Mouse (Mus musculus) heart, embryonic 13.5 days (tissue): ENCODE results near the gene Psmg3. TPM values are rescaled to one million over a fixed set of nuclear protein-coding genes. Genes with fewer than 3 reads are reported as not detected.
A peak's percentile ranks its signal among the peaks of the same experiment; 100 is the strongest.

Experiments used
- ATAC-seq: fragments of 200-750 bp; cut with Nextera tagmentation; 2 replicates; pipeline ENCODE4 v1.8.0; 2017; ENCODE audit warnings: moderate TSS enrichment; ENCODE audit not compliant: insufficient number of reproducible peaks, low FRiP score, low TSS enrichment; ENCODE audit errors: extremely low read depth
- H3K27ac ChIP-seq: fragments of 300-500 bp; sonication (generic); replicated peaks from 2 replicates; pipeline ENCODE4 v1.5.1; 2015; ENCODE audit warnings: moderate library complexity, mild to moderate bottlenecking, inconsistent platforms
- H3K27me3 ChIP-seq: fragments of 300-500 bp; sonication (generic); replicated peaks from 2 replicates; pipeline ENCODE4 v1.6.1; 2015; ENCODE audit warnings: mild to moderate bottlenecking, inconsistent platforms
- H3K36me3 ChIP-seq: fragments of 300-500 bp; sonication (generic); 2 replicates; pipeline ENCODE4 v1.6.1; 2015; ENCODE audit warnings: mild to moderate bottlenecking, inconsistent platforms
- H3K4me1 ChIP-seq: fragments of 300-500 bp; sonication (generic); 2 replicates; pipeline ENCODE4 v1.6.1; 2015; ENCODE audit warnings: inconsistent platforms
- H3K4me2 ChIP-seq: fragments of 300-500 bp; sonication (generic); 2 replicates; pipeline ENCODE4 v1.6.1; 2015; ENCODE audit warnings: inconsistent platforms, mild to moderate bottlenecking, moderate library complexity
- H3K4me3 ChIP-seq: fragments of 300-500 bp; sonication (generic); 2 replicates; pipeline ENCODE4 v1.5.1; 2015; ENCODE audit warnings: moderate library complexity, mild to moderate bottlenecking, inconsistent platforms
- H3K9ac ChIP-seq: fragments of 300-500 bp; sonication (generic); 2 replicates; pipeline ENCODE4 v1.6.1; 2015; ENCODE audit warnings: inconsistent platforms, mild to moderate bottlenecking, moderate library complexity
- H3K9me3 ChIP-seq: fragments of 300-500 bp; sonication (generic); 2 replicates; pipeline ENCODE4 v1.6.1; 2016; ENCODE audit warnings: inconsistent platforms
- WGBS: fragments of 180-500 bp; shearing (Covaris S2); methylation state at CpG from one replicate; pipeline ENCODE4 v1.1.7; 2015; ENCODE audit warnings: mixed read lengths; 5-methylcytosine and 5-hydroxymethylcytosine counted together
- polyA plus RNA-seq: library from polyadenylated mRNA; unstranded; fragments of >200 nt; fragmentation: Nextera tagmentation; extraction: Ambion mirVana; gene quantifications from 2 replicates; pipeline ENCODE4 v1.2.1, GENCODE M21; 2015

The Psmg3 gene
- polyA plus RNA-seq, 1 experiment from 2014 or later: 41.3 TPM

- 65% methylated on average over 13 of the region's 13 CpGs for WGBS
- Histone ChIP-seq H3K4me1 (peaks cover 11% of the 10 kb centered on the region), H3K27ac (no peak overlapping the region)
These were observed 2.7 kb upstream of the Psmg3 start for GRCm38 (mm10) chr5:139829384-139829783.

GRCm38 (mm10) chr5:139827593-139827992 lies 908 bp upstream of the Psmg3 start:
- H3K9ac ChIP-seq: no peak overlapping the region
- no peak overlapping the region for H3K4me2 ChIP-seq

More at GRCm38 (mm10) chr5:139829384-139829783, 2.7 kb upstream of the Psmg3 start:
- Histone ChIP-seq H3K27me3 (peaks cover 19% of the 10 kb centered on the region), H3K4me2 (no peak overlapping the region), H3K9me3 (no peaks in the 10 kb centered on the region), H3K9ac (no peak overlapping the region), H3K4me3 (no peak overlapping the region), H3K36me3 (peaks cover 4% of the 10 kb centered on the region)
- no peak for ATAC-seq

GRCm38 (mm10) chr5:139825947-139826346 lies 738 bp downstream of the Psmg3 start:
- H3K4me2 ChIP-seq: peak overlapping the region; percentile 77
- peaks cover 11% of the 10 kb centered on the region for H3K4me1 ChIP-seq
- 0 out of 2 replicates have a peak, but pooled peaks cover 11% of the 10 kb centered on the region for H3K27me3 ChIP-seq
- ATAC-seq: no peak
- no peak overlapping the region for H3K27ac ChIP-seq
- H3K9ac ChIP-seq: peak overlapping the region; percentile 94
- no peaks in the 10 kb centered on the region for H3K9me3 ChIP-seq
- H3K4me3 ChIP-seq: peak overlapping the region; percentile 96
- H3K36me3 ChIP-seq: peaks cover 35% of the 10 kb centered on the region
- 43% methylated on average over 11 of the region's 11 CpGs for WGBS

More at GRCm38 (mm10) chr5:139827593-139827992, 908 bp upstream of the Psmg3 start:
- peaks cover 11% of the 10 kb centered on the region for H3K4me1 ChIP-seq
- H3K27ac ChIP-seq: no peak overlapping the region
- peaks cover 11% of the 10 kb centered on the region; the same call in 1 of the 2 replicates for H3K27me3 ChIP-seq
- no peaks in the 10 kb centered on the region for H3K9me3 ChIP-seq
- peaks cover 19% of the 10 kb centered on the region for H3K36me3 ChIP-seq
- ATAC-seq: no peak
- 88% methylated on average over 1 of the region's 1 CpGs for WGBS
- H3K4me3 ChIP-seq: no peak overlapping the region

DNA sequence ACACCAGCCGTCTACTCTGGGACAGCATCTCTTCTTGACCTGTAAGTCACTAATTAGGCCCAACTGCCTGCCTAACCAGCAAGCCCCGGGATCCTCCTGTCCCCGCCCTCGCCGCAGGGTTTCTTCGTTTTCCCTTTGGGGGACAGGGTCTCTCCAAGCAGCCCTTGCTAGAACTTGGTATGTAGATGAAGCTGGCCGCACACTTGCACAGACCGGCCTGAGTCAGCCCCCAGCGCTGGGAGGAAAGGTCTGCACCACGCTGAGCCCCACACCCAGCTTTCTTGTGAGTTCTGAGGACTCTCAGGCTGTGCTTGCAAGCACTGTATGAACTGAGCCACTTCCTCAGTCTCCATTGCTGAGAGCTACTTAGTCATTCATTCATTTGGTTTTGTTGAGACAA lies 2.2 kb downstream of the Psmg3 start:
- Histone ChIP-seq H3K36me3 (peaks cover 35% of the 10 kb centered on the region), H3K4me1 (peaks cover 11% of the 10 kb centered on the region), H3K27me3 (0 out of 2 replicates have a peak, but pooled peaks cover 9% of the 10 kb centered on the region), H3K27ac (no peak overlapping the region), H3K4me2 (no peak overlapping the region), H3K9ac (no peak overlapping the region), H3K4me3 (no peak overlapping the region), H3K9me3 (no peaks in the 10 kb centered on the region)
- no peak for ATAC-seq
- WGBS: 92% methylated on average over 10 of the region's 10 CpGs

- WGBS: 73% methylated on average over 12 of the region's 12 CpGs
- ATAC-seq: no peak
- no peak overlapping the region for H3K9ac ChIP-seq
These were observed 4.9 kb downstream of the Psmg3 start for GRCm38 (mm10) chr5:139821466-139822459.

GRCm38 (mm10) chr5:139819538-139820181 lies 7.0 kb downstream of the Psmg3 start, which contains the start of gene Tmem184a:
Gene Tmem184a, minus strand, starts transcription at chr5:139819917.
- H3K27ac ChIP-seq: no peak within 1 kb of the TSS
- 80% methylated on average over 9 of the region's 9 CpGs for WGBS
- no peak for ATAC-seq

More at GRCm38 (mm10) chr5:139821466-139822459, 4.9 kb downstream of the Psmg3 start:
- Histone ChIP-seq H3K27me3 (no peaks in the 10 kb centered on the region), H3K4me3 (no peak overlapping the region), H3K9me3 (no peaks in the 10 kb centered on the region), H3K27ac (no peak overlapping the region), H3K4me2 (no peak overlapping the region), H3K4me1 (peaks cover 11% of the 10 kb centered on the region), H3K36me3 (peaks cover 35% of the 10 kb centered on the region)

GRCm38 (mm10) chr5:139818801-139819200 lies 7.9 kb downstream of the Psmg3 start:
- H3K27me3 ChIP-seq: peaks cover 17% of the 10 kb centered on the region

More at GRCm38 (mm10) chr5:139819538-139820181, 7.0 kb downstream of the Psmg3 start, which contains the start of gene Tmem184a:
- no peak within 1 kb of the TSS for H3K4me2 ChIP-seq
- no peaks in the 10 kb centered on the region for H3K9me3 ChIP-seq
- H3K4me3 ChIP-seq: no peak within 1 kb of the TSS
- H3K4me1 ChIP-seq: peaks cover 12% of the 10 kb centered on the region
- H3K36me3 ChIP-seq: peaks cover 34% of the 10 kb centered on the region
- H3K27me3 ChIP-seq: peaks cover 8% of the 10 kb centered on the region
- H3K9ac ChIP-seq: no peak within 1 kb of the TSS

DNA sequence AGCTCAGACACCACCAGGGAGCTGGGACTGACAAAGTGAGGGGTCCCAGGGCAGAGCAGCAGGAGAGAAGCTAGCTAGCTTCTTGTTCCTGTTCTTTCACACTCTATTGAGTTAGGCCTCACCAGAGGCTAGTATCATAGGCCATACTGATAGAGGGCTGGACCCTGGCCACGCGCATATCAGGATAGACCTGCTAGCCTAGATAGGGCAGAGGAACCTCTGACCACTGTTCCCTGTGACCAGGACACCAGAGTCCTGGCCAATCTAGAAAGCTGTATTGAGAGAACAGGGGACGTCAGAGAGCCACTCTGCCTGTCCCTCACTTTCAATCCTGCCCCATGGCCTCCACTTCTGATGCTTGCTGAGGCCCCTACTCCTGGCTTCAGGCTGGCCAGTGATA lies 8.6 kb downstream of the Psmg3 start:
- 63% methylated on average over 3 of the region's 3 CpGs for WGBS

More at GRCm38 (mm10) chr5:139818801-139819200, 7.9 kb downstream of the Psmg3 start:
- Histone ChIP-seq H3K4me1 (peaks cover 12% of the 10 kb centered on the region), H3K4me3 (no peak overlapping the region), H3K4me2 (no peak overlapping the region), H3K36me3 (peaks cover 28% of the 10 kb centered on the region), H3K27ac (no peak overlapping the region), H3K9me3 (no peaks in the 10 kb centered on the region), H3K9ac (no peak overlapping the region)
- no peak for ATAC-seq
- 42% methylated on average over 4 of the region's 4 CpGs for WGBS

DNA sequence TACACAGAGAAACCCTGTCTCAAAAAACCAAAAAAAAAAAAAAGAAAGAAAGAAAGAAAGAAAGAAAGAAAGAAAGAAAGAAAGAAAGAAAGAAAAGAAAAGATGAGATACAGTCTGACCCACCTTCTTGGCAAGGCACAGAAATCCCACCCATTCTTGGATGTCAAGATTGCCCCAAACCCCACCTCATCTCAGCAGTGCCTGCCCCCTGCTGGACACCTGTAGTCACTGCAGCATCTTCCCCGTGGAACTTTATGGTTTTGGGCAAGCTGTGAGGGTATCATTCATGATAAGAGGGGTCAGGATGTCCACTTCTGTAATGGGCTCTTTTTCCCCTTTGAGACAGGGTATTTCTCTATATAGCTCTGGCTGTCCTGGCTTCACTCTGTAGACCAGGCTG lies 9.4 kb downstream of the Psmg3 start:
- Histone ChIP-seq H3K4me1 (peaks cover 17% of the 10 kb centered on the region), H3K27ac (no peak overlapping the region), H3K9me3 (no peaks in the 10 kb centered on the region), H3K27me3 (peaks cover 32% of the 10 kb centered on the region), H3K4me2 (no peak overlapping the region), H3K4me3 (no peak overlapping the region), H3K9ac (no peak overlapping the region), H3K36me3 (peaks cover 13% of the 10 kb centered on the region)
- WGBS: 0% methylated on average over 1 of the region's 1 CpGs
- no peak for ATAC-seq

More for the DNA sequence above, 8.6 kb downstream of the Psmg3 start:
- Histone ChIP-seq H3K9ac (no peak overlapping the region), H3K4me2 (no peak overlapping the region), H3K36me3 (peaks cover 21% of the 10 kb centered on the region), H3K4me3 (no peak overlapping the region), H3K9me3 (no peaks in the 10 kb centered on the region), H3K4me1 (peaks cover 14% of the 10 kb centered on the region), H3K27me3 (peaks cover 25% of the 10 kb centered on the region), H3K27ac (no peak overlapping the region)
- ATAC-seq: no peak

DNA sequence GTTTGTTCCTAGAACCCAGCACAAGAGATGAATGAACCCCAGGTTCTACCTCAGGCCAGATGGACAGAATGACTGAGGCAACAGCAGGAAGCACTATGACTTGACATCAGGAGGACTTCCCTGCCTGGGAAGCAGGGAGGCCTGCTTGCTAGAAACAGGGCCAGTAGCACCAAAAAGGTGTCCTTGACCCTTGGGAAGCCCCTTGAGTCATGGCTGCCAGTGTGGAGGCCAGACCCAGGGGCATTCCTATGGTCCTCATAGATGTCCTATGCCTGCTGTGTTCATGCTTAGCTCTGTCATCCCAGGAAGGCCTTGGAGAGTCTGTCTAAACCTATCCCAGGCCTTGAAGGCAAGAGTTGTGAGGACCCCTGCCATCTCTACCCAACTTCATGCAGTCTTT lies 10.2 kb downstream of the Psmg3 start:
- Histone ChIP-seq H3K36me3 (peaks cover 4% of the 10 kb centered on the region), H3K4me1 (peaks cover 24% of the 10 kb centered on the region), H3K4me2 (no peak overlapping the region), H3K9ac (no peak overlapping the region), H3K27me3 (peaks cover 32% of the 10 kb centered on the region), H3K9me3 (no peaks in the 10 kb centered on the region), H3K27ac (no peak overlapping the region), H3K4me3 (no peak overlapping the region)
- no peak for ATAC-seq

DNA sequence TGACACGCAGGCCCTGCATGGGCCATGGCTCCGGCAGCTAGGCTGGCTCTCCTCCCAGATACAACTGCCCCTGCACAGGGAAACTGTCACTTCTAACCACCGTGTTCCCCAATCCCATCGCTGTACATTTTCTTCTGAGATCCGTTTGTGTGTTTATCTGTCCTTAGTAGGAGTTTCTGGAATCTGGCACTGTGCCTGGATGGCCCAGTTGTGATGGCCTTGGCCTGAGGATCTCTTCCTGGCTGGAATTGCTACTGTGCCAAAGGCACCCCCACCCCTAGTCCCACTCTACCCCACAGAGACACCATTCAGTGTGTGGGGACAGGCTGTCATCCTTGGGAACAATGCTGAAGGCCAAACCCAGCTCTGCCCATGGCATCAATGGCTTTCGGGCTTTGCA lies 10.7 kb downstream of the Psmg3 start:
- Histone ChIP-seq H3K27ac (no peak overlapping the region; the same call in 1 of the 2 replicates), H3K9me3 (no peaks in the 10 kb centered on the region), H3K4me2 (no peak overlapping the region), H3K27me3 (peaks cover 32% of the 10 kb centered on the region), H3K36me3 (no peaks in the 10 kb centered on the region), H3K4me3 (no peak overlapping the region), H3K4me1 (peaks cover 26% of the 10 kb centered on the region), H3K9ac (no peak overlapping the region)
- ATAC-seq: no peak
- 45% methylated on average over 6 of the region's 6 CpGs for WGBS
